Mouse (Mus musculus): ENCODE results near the gene Syt7.

- TF ChIP-seq CTCF (IDR thresholded peaks at IDR 0.05; ENCODE audit: control insufficient read depth, insufficient read depth, insufficient replicate concordance, low read depth, low read length) (peak; percentile 92; the same call in 1 of the 2 replicates), POLR2A (IDR thresholded peaks at IDR 0.05; ENCODE audit: control insufficient read depth, low read depth, low read length) (no peak)
These were observed 113.7 kb downstream of the Syt7 start for GRCm38 (mm10) chr19:10502571-10502970.
